Mouse (Mus musculus) C2C12 (cell line): ENCODE results near the gene Ppp5c. TPM values are rescaled to one million over a fixed set of nuclear protein-coding genes. Genes with fewer than 3 reads are reported as not detected.

ENCODE experiments used
- H3K27me3 ChIP-seq: one replicate; pipeline ENCODE4 v1.6.1; 2011; ENCODE audit not compliant: control insufficient read depth, insufficient read depth, insufficient read length
- H3K36me3 ChIP-seq: one replicate; pipeline ENCODE4 v1.6.1; 2011; ENCODE audit not compliant: control insufficient read depth, insufficient read depth
- H3K4me3 ChIP-seq: one replicate; pipeline ENCODE4 v1.5.1; 2011; ENCODE audit warnings: mild to moderate bottlenecking, control low read depth; ENCODE audit not compliant: poor library complexity, insufficient read depth, severe bottlenecking
- H3K79me2 ChIP-seq: one replicate; pipeline ENCODE4 v1.6.1; 2011; ENCODE audit not compliant: control insufficient read depth, insufficient read depth
- H3K79me3 ChIP-seq: one replicate; pipeline ENCODE4 v1.6.1; 2011; ENCODE audit warnings: low read depth, control low read depth
- H3ac ChIP-seq: one replicate; pipeline ENCODE3; 2011; ENCODE audit warnings: low read depth; ENCODE audit not compliant: control insufficient read depth, insufficient read length
- CEBPB ChIP-seq: IDR thresholded peaks from one replicate; pipeline ENCODE4 v1.6.1; 2011; ENCODE audit warnings: low read depth, mild to moderate bottlenecking, control low read depth, moderate library complexity
- CTCF ChIP-seq: IDR thresholded peaks from one replicate; pipeline ENCODE4 v1.5.1; 2011; ENCODE audit not compliant: control insufficient read depth, insufficient read depth, insufficient read length
- FOSL1 ChIP-seq: IDR thresholded peaks from one replicate; pipeline ENCODE4 v1.8.0; 2011; ENCODE audit warnings: mild to moderate bottlenecking, low read length; ENCODE audit not compliant: poor library complexity, insufficient read depth, severe bottlenecking
- MAX ChIP-seq: IDR thresholded peaks from one replicate; pipeline ENCODE4 v1.6.1; 2011; ENCODE audit warnings: mild to moderate bottlenecking, control low read depth
- MYOD1 ChIP-seq: IDR thresholded peaks from one replicate; pipeline ENCODE4 v1.6.1; 2011; ENCODE audit warnings: low read depth; ENCODE audit not compliant: control insufficient read depth, insufficient read length
- MYOG ChIP-seq: IDR thresholded peaks from one replicate; pipeline ENCODE4 v1.6.1; 2011; ENCODE audit not compliant: control insufficient read depth, insufficient read length; ENCODE audit errors: extremely low read depth
- USF1 ChIP-seq: IDR thresholded peaks from one replicate; pipeline ENCODE4 v1.6.1; 2011; ENCODE audit warnings: low read depth, mild to moderate bottlenecking, control low read depth, moderate library complexity
- polyA plus RNA-seq: library from polyadenylated mRNA; unstranded; fragments of >200 nt; fragmentation: generic; extraction: Trizol; gene quantifications from one replicate; pipeline ENCODE4 v1.2.1, GENCODE M21; 2012; ENCODE audit warnings: missing spikeins

The Ppp5c gene
- polyA plus RNA-seq, 1 experiment, result 143 TPM

DNA sequence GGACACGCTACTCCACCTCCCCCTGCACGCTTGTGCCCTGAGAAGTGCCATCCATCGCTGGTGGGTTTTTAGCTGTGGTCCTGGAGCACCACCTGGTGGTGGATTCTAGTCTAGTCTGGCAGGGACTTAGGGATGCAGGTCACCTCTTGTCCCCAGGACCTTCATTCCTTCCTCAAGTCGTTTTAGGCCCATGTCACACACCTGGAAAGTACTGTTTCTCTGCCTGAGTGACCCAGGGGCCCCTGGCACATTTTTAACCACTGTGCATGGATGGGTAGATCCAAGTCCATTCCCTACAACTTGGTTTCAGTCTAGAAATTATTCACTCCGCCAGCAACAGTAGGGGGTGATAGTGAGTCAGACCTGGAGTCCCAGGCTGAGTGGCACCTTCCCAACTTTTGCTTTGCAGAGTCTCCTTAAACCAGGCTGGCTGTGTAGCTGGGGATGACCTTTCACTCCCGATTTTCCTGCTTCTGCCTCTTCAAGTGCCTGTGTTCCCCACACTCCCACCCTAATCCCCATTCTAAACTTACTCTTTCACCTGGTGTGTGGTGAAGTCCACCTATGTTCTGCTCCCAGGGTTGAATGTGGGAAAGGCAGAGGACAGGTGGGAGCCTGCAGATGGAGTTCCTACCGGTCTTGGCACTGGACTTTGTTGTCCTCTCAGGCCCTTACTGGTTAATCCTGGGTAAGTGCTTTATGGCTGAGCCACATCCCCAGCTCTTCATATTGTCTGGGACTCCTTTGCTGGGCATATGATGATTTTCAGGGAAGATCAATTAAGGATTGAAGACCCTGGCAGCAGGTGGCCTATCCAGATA is 25.1 kb downstream of the Ppp5c start:
- peaks cover 12% of the 10 kb centered on the region for H3K36me3 ChIP-seq
- H3K4me3 ChIP-seq, result no peak overlapping the region
- no peak overlapping the region for H3ac ChIP-seq
- H3K27me3 ChIP-seq, result no peaks in the 10 kb centered on the region
- H3K79me2 ChIP-seq, result no peaks in the 10 kb centered on the region
- no peaks in the 10 kb centered on the region for H3K79me3 ChIP-seq
- peak; percentile 23 for TF ChIP-seq CTCF
- no peak for TF ChIP-seq FOSL1

DNA sequence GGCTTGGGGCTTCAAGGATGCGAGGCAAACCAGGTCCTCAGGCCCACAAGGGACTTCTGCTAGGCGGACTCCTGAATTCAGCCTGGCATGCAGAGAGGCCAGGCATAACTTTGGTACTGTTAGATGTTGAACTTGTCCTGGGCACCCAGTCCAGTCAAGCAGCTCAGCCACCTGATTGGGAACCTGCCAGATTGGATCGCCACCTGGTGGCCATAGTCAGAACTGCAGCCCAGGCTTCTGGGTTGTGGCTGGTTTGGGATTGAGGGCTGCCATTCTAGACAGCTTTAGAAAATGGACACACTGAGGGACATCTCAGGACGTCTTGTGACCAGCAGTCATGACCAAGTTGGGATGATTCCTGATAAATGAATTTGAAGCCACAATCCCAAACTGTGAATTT is 28.1 kb downstream of the Ppp5c start:
- H3K79me2 ChIP-seq, result no peaks in the 10 kb centered on the region
- H3ac ChIP-seq, result no peak overlapping the region
- peaks cover 2% of the 10 kb centered on the region for H3K36me3 ChIP-seq
- H3K4me3 ChIP-seq, result no peak overlapping the region
- TF ChIP-seq CTCF (peak; percentile 80), FOSL1 (no peak)
- no peaks in the 10 kb centered on the region for H3K27me3 ChIP-seq
- H3K79me3 ChIP-seq, result no peaks in the 10 kb centered on the region

DNA sequence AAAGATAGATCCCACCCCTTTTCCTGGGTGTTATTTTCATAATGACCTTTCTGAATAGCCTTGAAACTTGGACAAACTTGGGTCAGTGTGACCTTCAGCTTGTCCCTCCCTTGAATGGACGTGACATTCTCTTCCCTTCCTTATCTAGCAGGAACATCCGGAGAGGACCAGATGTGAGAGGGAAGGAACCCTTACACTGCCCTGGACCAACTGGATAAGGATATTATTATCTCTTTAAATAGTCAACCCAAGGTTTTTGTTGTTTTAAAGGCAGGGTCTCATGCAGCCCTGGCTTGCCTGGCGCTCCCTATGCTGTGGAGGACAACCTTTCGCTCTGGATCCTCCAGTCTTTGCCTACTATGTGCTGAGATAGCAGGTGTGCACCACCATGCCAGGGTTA is 28.5 kb downstream of the Ppp5c start:
- Histone ChIP-seq H3K79me2 (no peaks in the 10 kb centered on the region), H3K27me3 (no peaks in the 10 kb centered on the region), H3K4me3 (no peak overlapping the region), H3K36me3 (peaks cover 2% of the 10 kb centered on the region), H3K79me3 (no peaks in the 10 kb centered on the region), H3ac (no peak overlapping the region)
- no peak for TF ChIP-seq CTCF
- no peak for TF ChIP-seq USF1
- no peak for TF ChIP-seq FOSL1
- TF ChIP-seq CEBPB, result no peak
- TF ChIP-seq MAX, result no peak
- no peak for TF ChIP-seq MYOG
- no peak for TF ChIP-seq MYOD1

DNA sequence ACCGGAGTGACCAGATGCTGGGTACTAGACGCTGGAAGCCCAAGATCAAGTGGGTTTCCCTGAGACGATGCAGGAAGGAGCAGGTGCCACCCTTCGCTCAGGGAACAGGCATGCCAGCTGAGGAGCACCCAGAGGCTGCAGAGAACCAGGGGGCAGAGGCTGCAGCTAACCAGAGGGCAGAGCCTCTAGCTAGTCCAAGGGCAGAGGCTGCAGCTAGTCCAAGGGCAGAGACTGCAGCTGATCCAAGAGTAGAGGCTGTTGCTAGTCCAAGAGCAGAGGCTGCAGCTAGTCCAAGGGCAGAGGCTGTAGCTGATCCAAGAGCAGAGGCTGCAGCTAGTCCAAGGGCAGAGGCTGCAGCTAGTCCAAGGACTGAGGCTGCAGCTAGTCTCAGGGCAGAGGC is 32.4 kb downstream of the Ppp5c start:
- no peak overlapping the region for H3K4me3 ChIP-seq

DNA sequence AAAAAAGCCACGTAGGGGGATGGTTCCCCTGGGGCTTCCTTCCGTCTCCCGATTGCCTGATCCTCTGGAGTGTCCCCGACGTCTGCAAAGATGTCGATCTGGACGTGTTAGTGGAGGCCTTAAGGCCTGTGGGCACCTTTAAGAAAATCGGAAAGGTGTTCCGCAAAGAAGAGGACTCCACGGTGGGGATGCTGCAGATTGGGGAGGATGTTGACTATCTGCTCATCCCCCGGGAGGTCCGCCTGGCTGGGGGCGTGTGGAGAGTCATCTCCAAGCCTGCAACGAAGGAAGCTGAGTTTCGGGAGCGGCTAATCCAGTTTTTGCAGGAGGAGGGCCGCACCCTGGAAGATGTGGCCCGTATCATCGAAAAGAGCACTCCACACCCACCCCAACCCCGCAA is 33.3 kb downstream of the Ppp5c start:
- no peaks in the 10 kb centered on the region for H3K36me3 ChIP-seq
- H3K79me2 ChIP-seq, result no peaks in the 10 kb centered on the region
- H3ac ChIP-seq, result peak overlapping the region; percentile 68
- peak overlapping the region; percentile 36 for H3K4me3 ChIP-seq
- H3K27me3 ChIP-seq, result no peaks in the 10 kb centered on the region
- no peaks in the 10 kb centered on the region for H3K79me3 ChIP-seq
- TF ChIP-seq MYOD1 (no peak), MYOG (no peak), FOSL1 (no peak), MAX (no peak), CTCF (no peak), USF1 (no peak)

More for the DNA sequence above, 32.4 kb downstream of the Ppp5c start:
- Histone ChIP-seq H3ac (no peak overlapping the region), H3K79me2 (no peaks in the 10 kb centered on the region), H3K27me3 (no peaks in the 10 kb centered on the region), H3K79me3 (no peaks in the 10 kb centered on the region), H3K36me3 (no peaks in the 10 kb centered on the region)
- TF ChIP-seq MYOG (no peak), FOSL1 (no peak), CTCF (no peak), MYOD1 (no peak), CEBPB (no peak), USF1 (no peak), MAX (no peak)
